9 mouse cellular contexts compared by ENCODE assay signal in the genomic region with DNA sequence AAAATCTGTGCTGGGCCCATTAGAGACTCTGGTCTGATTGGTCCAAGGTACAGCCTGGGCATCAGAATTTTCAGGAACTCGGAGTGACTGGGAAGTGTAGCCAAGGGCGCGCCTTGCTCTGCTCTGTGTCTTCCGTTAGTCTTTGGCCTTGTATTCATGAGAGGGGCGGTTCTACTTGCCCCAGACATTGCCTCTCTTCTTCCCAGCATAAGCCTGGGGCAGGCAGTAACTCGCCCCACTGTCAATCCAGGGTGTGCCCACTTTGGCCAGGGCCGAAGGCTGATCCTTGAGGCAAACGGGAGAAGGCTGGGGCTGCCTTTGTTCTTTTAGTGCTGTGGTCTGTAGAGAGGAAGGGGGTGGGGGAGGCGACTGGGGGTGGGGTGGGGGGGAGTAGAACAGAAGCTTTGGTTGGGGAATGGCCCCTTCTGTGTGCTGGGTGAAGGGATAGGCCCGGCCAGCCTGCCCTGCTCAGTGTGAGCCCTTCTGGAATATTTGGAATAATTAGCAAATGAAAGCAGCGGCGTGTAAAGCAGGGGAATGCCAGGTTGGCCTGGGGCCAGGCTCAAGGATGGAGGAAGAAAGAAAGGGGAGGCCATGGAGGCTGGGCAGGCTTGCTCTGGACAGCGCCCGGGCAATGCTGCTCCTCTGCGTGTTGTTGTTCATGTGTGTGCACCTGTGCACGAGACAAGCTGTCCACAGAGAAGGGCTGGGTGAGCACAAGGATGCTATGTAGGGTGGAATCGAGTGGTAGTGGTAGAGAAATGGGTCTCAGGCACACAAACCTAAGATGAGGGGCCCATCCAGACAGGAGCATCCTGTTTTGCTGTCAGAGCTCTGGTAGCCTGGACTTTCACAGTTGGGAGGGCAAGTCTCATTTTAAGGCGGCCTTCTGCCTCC. TPM values are rescaled to one million over a fixed set of nuclear protein-coding genes. Genes with fewer than 3 reads are reported as not detected.
DNase-seq lines count a peak whose midpoint lies in the region; ATAC-seq and TF ChIP-seq lines count a peak whose summit lies in the region.
"Had no signal": no experiment of that assay in that cellular context is flagged by ENCODE, and none has a peak within 500 bp of the region (broad histone marks: within the 10 kb centered on the region; RNA-seq: fewer than 3 reads in every experiment).

No protein-coding gene starts in this region.

- peak; percentile 63 for ATAC-seq in hindbrain, embryonic 16.5 days

- no peak for TF ChIP-seq EP300 in heart, adult 2 months (IDR thresholded peaks at IDR 0.05; ENCODE audit: insufficient read depth, low read depth, low read length)

- no peak overlapping the region for H3K4me3 ChIP-seq in heart, embryonic 10.5 days
- H3K4me3 ChIP-seq in heart, adult 2 months: no peak overlapping the region
- H3K4me3 ChIP-seq in hindbrain, embryonic 16.5 days (ENCODE audit: low read length): no peak overlapping the region

- H3K27ac ChIP-seq in heart, embryonic 10.5 days: peak overlapping the region; percentile 38; the same call in 1 of the 2 replicates
- no peak overlapping the region for H3K27ac ChIP-seq in heart, adult 2 months
- peak overlapping the region; percentile 81 for H3K27ac ChIP-seq in hindbrain, embryonic 16.5 days (ENCODE audit: low read depth, low read length)
- H3K27ac ChIP-seq: macrophage had no signal

- 61% methylated on average over 18 of the region's 18 CpGs for WGBS in heart, embryonic 10.5 days
- 59% methylated on average over 18 of the region's 18 CpGs for WGBS in heart, adult 2 months
- 26% methylated on average over 18 of the region's 18 CpGs for WGBS in hindbrain, embryonic 16.5 days

- no peak for TF ChIP-seq POLR2A in heart, adult 2 months (IDR thresholded peaks at IDR 0.05; ENCODE audit: insufficient read depth, low read depth, low read length)

- H3K27me3 ChIP-seq in heart, embryonic 10.5 days (ENCODE audit: insufficient read depth, poor library complexity, severe bottlenecking): peaks cover 48% of the 10 kb centered on the region
- peaks cover 6% of the 10 kb centered on the region for H3K27me3 ChIP-seq in heart, adult 2 months (ENCODE audit: control insufficient read depth, insufficient read depth, low read length)
- peaks cover 13% of the 10 kb centered on the region for H3K27me3 ChIP-seq in hindbrain, embryonic 16.5 days (replicated peaks; ENCODE audit: control insufficient read depth, insufficient read depth, low read length)

- TF ChIP-seq CTCF in heart, adult 2 months (IDR thresholded peaks at IDR 0.05): no peak

- no peak overlapping the region for H3K9ac ChIP-seq in heart, adult 2 months (ENCODE audit: low read depth, low read length)
- H3K9ac ChIP-seq in hindbrain, embryonic 16.5 days (ENCODE audit: low read depth, low read length): peak overlapping the region; percentile 43

- peaks cover 43% of the 10 kb centered on the region for H3K4me1 ChIP-seq in heart, embryonic 10.5 days
- H3K4me1 ChIP-seq in heart, adult 2 months (ENCODE audit: control insufficient read depth, insufficient read depth, low read length): no peaks in the 10 kb centered on the region
- peaks cover 31% of the 10 kb centered on the region for H3K4me1 ChIP-seq in hindbrain, embryonic 16.5 days (ENCODE audit: control insufficient read depth, insufficient read depth, low read depth, low read length)

- no peaks in the 10 kb centered on the region for H3K79me2 ChIP-seq in heart, adult 2 months (replicated peaks; ENCODE audit: control insufficient read depth, insufficient read depth, low read length)

- no peaks in the 10 kb centered on the region for H3K36me3 ChIP-seq in heart, embryonic 10.5 days
- no peaks in the 10 kb centered on the region for H3K36me3 ChIP-seq in heart, adult 2 months (ENCODE audit: control insufficient read depth, insufficient read depth, low read length)
- H3K36me3 ChIP-seq in hindbrain, embryonic 16.5 days (ENCODE audit: control insufficient read depth, insufficient read depth, low read length): no peaks in the 10 kb centered on the region

- no peak overlapping the region for H3K4me2 ChIP-seq in hindbrain, embryonic 16.5 days (ENCODE audit: low read length)

- no peak for DNase-seq in heart, embryonic 10.5 days (ENCODE audit: low spot score)
- DNase-seq in heart, adult 2 months: no peak
- DNase-seq in MN1 (ENCODE audit: low spot score) (peak; percentile 46), adipocyte (ENCODE audit: low spot score) (no peak)
- peak; percentile 43 for DNase-seq in lung, postnatal 14 days
- no peak for DNase-seq in adrenal gland, postnatal 4 days (ENCODE audit: low spot score in 2 of 2)
- DNase-seq in spleen, postnatal 10 days (ENCODE audit: low spot score in 2 of 2): no peak

- intact Hi-C loops in heart, adult 2 months (cut with DNase I): no loop called here

- no peaks in the 10 kb centered on the region for H3K9me3 ChIP-seq in heart, embryonic 10.5 days
- H3K9me3 ChIP-seq in hindbrain, embryonic 16.5 days (ENCODE audit: control insufficient read depth, low read length): no peaks in the 10 kb centered on the region

RNA-seq across cellular contexts. Expression of a gene that starts 5.6 kb away (rescaled TPM):
- 0.31 and 0.74 TPM in 2 replicates for polyA plus RNA-seq in heart, embryonic 10.5 days (2016; fragmentation: Nextera tagmentation; extraction: Ambion mirVana)
- total RNA-seq in heart, adult 2 months (2021): not detected
- 5.1 TPM in 1 of 2 replicates, not detected in the other for polyA plus RNA-seq in heart, adult 2 months (2012; rRNA removed)
- polyA plus RNA-seq in hindbrain, embryonic 16.5 days (2015; fragmentation: Nextera tagmentation; extraction: Ambion mirVana): 13.2 and 16.2 TPM in 2 replicates
- total RNA-seq in adrenal gland, postnatal 4 days (2021): under 1 TPM; 0.37 to 0.90 TPM
- polyA plus RNA-seq: macrophage had no signal

RNA-seq across cellular contexts. Expression of a gene that starts 22.5 kb away (rescaled TPM):
- polyA plus RNA-seq in heart, embryonic 10.5 days (2016; fragmentation: Nextera tagmentation; extraction: Ambion mirVana): 48.7 and 56.4 TPM in 2 replicates
- total RNA-seq in heart, adult 2 months (2021): 10 to 100 TPM; 43.7 to 44.0 TPM
- polyA plus RNA-seq in heart, adult 2 months (2012; rRNA removed): 28.0 and 29.7 TPM in 2 replicates
- 122 and 127 TPM in 2 replicates for polyA plus RNA-seq in hindbrain, embryonic 16.5 days (2015; fragmentation: Nextera tagmentation; extraction: Ambion mirVana)
- 10 to 100 TPM; 80.2 to 88.5 TPM for total RNA-seq in adrenal gland, postnatal 4 days (2021)

RNA-seq across cellular contexts. Expression of a gene that starts 48.8 kb away (rescaled TPM):
- 0.07 and 0.21 TPM in 2 replicates for polyA plus RNA-seq in heart, embryonic 10.5 days (2016; fragmentation: Nextera tagmentation; extraction: Ambion mirVana)
- total RNA-seq in heart, adult 2 months (2021): not detected
- polyA plus RNA-seq in heart, adult 2 months (2012; rRNA removed): 0.18 and 0.32 TPM in 2 replicates
- 0.25 and 1.1 TPM in 2 replicates for polyA plus RNA-seq in hindbrain, embryonic 16.5 days (2015; fragmentation: Nextera tagmentation; extraction: Ambion mirVana)
- under 1 TPM; 0.20 to 0.28 TPM for total RNA-seq in adrenal gland, postnatal 4 days (2021)
- polyA plus RNA-seq: macrophage had no signal

RNA-seq across cellular contexts. Expression of a gene that starts 55.5 kb away (rescaled TPM):
- 90.7 and 101 TPM in 2 replicates for polyA plus RNA-seq in heart, embryonic 10.5 days (2016; fragmentation: Nextera tagmentation; extraction: Ambion mirVana)
- total RNA-seq in heart, adult 2 months (2021): 10 to 100 TPM; 61.5 to 71.2 TPM
- 40.0 and 50.7 TPM in 2 replicates for polyA plus RNA-seq in heart, adult 2 months (2012; rRNA removed)
- polyA plus RNA-seq in hindbrain, embryonic 16.5 days (2015; fragmentation: Nextera tagmentation; extraction: Ambion mirVana): 61.8 and 62.4 TPM in 2 replicates
- 10 to 100 TPM; 79.7 to 81.2 TPM for total RNA-seq in adrenal gland, postnatal 4 days (2021)

Comparison
In these comparisons a context has a peak if more than half of its experiments do, and no peak if none do; other contexts are left out.
1. DNase-seq: peak in MN1 (single experiment) and lung, postnatal 14 days (single experiment); none in heart, embryonic 10.5 days (single experiment), heart, adult 2 months (0 of 2), adrenal gland, postnatal 4 days (0 of 2), spleen, postnatal 10 days (0 of 2) and adipocyte (single experiment).